Mouse (Mus musculus) adipocyte (in vitro differentiated cells): Measurements from ENCODE around the gene Tnip2.

Experiments used
- DNase-seq: peaks from one replicate; pipeline ENCODE4 v3.0.0-alpha.2; 2016; ENCODE audit warnings: low spot score

Tnip2 gene

GRCm38 (mm10) chr5:34523958-34524485 is 10.2 kb upstream of the Tnip2 start:
- DNase-seq: no peak

DNA sequence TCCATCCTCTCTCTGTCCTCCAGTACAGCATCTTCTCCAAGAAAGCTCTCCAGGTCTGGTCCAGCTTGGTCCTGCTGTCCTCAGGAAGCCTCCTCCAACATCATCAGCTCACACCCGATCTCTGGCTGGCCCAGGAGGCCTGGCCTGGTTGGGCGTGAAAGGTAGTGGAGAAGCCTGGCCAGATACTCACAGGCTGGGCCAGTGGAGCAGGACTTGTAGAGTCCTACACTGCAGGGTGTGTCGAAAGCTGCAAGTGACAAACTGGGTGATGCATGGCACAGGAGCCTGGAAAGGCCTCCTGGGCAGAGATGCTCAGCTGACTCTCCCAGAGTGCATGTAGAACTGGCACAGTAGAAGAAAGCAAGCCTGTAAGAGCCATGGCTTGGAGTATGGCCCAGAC is 7.5 kb upstream of the Tnip2 start:
- DNase-seq: no peak

GRCm38 (mm10) chr5:34520458-34521209 is 6.8 kb upstream of the Tnip2 start:
- DNase-seq: no peak

DNA sequence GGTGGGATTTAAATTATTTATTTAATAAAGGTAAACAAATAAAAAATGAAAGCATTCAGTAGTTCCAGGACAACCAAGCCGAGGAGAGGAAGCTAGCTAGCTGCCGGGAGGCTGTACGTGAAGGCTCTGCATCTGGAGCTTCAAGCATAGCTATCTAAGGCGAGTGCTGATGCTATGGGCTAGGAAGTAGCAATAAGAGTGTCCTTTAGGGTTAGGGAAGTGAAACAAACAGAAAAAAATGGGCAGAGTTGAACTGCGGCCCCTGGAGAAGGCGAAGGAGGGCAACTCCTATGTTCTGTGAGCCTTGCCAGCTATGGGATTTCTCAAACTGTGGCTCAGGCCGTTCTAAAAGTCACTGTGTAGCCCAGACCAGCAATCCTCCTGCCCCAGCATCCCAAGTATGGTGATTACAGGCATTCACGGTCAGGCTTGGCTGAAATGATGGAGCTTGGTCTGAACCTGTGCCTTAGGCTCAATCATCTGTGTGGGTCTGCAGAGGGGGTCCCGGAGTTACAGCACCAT is 5.7 kb upstream of the Tnip2 start:
- DNase-seq: no peak

DNA sequence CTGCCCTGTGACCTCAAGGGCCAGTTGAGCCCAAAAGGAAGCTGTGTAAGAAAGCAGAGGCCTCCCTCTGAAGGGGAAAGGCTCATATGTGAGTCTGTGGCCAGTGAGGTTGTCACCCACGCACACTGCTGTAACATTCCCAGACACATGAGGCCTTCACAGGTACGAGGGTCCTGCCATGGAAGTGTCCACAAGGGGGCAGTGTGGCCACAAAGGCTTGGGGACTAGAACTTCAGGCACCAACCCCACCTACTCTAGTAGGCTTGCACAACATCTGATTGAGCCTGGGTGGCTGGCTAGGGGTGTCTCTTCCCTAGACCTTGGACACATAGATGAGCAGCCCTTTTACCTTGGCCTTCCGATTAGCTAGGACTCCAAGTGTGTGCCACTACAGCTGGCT is 4.1 kb upstream of the Tnip2 start:
- peak; percentile 76 for DNase-seq

DNA sequence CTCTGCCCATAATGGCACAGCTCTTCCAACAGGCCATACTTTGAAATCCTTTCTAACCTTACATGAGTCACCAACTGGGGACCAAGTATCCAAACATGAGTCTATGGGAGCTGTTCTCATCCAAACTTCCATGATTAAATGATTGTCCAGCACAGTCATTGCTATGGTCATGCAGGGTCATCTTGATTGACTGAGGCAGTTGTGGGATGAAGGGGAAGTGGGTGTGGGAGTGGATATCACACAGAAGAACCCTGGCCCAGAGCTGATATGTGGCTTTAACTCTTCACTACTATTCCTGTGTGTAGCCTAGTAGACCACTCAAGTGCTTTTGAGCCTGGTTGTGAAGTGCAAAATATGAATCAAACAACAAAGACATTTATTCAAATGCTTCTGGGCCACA is 1.3 kb upstream of the Tnip2 start:
- no peak for DNase-seq

- DNase-seq: no peak
Observed at GRCm38 (mm10) chr5:34514218-34514566, 401 bp upstream of the Tnip2 start.

DNA sequence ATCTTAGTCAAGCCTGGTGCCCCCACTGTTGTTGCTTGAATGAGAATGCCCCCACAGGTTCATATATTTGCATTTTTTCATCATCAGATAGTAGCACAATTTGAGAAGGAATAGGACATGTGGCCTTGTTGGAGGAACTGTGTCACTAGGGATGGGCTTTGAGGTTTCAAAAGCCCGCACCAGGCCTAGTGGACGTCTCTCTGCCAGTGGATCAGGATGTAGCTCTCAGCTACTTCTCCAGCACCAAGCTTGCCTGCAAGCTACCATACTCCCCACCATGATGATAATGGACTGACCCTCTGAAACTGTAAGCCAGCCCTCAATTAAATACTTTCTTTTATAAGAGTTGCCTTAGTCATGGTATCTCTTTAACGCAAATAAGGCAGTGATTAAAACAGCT is 1.3 kb downstream of the Tnip2 start:
- no peak for DNase-seq

GRCm38 (mm10) chr5:34502821-34503220 is 11.0 kb downstream of the Tnip2 start:
- no peak for DNase-seq

GRCm38 (mm10) chr5:34502411-34502810 is 11.4 kb downstream of the Tnip2 start:
- no peak for DNase-seq

DNA sequence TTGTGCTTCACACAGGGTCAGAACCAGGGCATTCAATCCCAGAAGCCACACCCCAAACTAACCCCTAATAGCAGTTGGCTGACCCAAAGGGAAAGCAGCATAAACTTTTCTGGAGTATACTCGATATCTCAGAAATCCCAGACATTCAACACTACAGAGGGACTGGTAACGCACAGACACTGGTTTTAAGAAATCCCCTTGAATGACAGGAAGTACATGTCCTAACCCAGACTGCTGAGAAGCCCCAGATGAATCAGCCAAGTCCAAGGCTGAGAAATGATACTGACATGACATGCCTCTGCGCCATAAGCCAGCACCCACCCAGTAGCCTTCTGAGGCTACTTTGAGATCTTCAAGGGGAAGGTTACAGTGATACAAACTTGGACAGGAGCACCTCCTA is 12.2 kb downstream of the Tnip2 start:
- DNase-seq: no peak

- no peak for DNase-seq
Observed at GRCm38 (mm10) chr5:34500886-34501285, 12.9 kb downstream of the Tnip2 start.

DNA sequence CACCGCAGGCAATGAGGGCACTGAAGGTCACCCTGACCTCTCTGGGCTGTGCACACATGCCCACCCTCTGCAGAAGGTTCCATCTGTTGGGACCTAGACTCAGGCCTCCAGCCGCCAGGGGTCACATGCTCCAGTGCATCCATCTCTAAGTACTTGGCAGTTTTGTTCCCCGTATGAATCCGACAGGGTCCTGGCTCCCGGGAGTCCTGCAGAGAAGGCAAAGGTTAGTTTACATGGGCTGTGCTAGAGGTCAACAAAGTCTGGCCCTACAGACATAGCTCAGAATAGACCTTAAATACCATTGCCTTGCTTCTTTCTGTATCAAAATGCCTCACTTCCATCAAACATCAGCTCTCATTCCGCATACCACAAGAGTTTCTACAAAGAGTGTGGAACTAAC is 17.0 kb downstream of the Tnip2 start:
- no peak for DNase-seq

DNA sequence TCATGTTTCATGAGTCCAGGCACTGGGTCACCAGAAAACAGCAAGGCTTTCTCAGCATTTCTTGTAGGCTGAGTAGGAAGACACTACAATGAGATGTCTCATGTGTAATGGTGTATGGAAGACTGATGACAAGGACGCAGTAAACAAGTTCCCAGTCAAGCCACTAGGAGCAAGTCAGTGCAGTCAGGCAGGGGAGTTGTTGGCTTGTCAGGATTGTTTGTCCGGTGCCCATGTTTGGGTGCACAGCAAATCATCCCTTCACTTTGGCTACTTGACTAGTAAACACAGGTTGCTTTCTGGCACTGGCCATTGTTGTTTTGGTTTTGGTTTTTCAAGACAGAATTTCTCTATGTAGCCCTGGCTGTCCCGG is 24.4 kb downstream of the Tnip2 start:
- DNase-seq: no peak

- no peak for DNase-seq
Observed at GRCm38 (mm10) chr5:34488741-34489417, 24.9 kb downstream of the Tnip2 start.

DNA sequence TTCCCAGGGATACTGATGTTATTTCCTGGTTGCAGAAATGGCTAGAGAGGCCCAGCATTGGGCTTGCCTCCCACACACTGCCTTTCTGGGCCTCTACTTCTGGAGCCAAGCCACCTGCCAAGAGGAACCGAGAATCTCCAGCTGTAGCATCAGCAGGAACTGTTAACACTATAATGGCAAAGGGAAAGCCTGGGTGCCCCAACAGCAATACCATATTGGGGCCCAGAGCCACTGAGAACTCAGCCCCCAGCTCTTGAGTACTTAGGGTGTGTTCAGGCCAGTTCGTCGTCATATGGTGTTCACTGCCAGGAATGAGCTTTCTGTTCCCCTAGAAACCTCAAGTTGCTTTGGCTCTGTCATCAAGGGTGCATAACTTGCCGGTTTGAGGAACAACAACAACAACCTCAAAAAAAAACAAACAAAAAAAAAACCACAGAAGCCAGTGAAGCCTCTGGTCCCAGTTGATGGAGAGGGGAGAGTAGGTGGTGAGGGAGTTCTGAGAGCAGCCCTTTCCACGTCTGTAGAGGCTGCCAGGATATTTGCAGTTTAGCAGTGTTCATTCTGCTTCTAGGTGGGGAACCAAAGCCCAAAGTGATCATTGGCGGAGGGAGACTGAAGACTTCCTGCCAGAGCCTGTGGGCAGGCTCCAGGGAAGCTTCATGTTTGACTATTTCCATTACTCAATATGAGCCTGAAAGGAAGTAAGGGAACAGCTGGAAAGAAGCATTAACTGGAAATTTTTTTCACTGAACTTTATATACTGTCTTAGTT is 26.3 kb downstream of the Tnip2 start:
- peak; percentile 58 for DNase-seq

DNA sequence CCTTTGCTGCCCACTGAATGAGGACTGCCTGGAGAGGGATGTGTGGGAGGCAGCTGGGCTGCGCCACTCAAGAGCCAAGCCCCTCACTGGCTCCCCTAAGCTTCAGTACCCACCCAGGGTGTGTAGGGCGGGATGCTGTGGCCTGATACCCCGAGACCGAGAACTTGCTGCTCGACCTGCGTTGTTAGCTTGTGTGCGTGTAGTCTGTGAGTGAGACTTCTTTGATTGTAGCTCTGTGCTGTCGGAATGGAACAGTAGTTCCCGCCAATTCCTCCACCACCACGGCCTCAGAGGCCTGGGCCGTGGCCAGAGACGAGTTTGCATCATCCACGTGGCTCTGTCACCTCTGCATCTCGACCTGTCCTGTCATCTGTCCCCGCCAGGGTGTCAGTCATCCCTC is 28.1 kb downstream of the Tnip2 start:
- DNase-seq: no peak

DNA sequence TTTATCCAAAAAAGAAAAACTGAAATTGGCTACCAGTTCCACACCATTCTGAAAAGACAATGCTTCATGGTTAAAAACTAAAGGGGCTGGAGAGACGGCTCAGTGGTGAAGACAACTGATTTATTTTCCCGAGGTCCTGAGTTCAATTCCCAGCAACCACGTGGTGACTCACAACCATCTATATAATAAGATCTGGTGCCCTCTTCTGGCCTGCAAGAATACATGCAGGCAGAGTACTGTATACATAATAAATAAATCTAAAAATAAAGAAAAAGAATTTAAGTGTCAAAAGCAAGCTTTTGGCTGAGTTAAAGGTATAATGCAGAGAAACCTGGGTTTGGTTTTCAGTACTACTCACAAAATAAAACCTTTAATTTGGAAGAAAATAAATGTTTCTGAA is 32.9 kb downstream of the Tnip2 start:
- no peak for DNase-seq

DNA sequence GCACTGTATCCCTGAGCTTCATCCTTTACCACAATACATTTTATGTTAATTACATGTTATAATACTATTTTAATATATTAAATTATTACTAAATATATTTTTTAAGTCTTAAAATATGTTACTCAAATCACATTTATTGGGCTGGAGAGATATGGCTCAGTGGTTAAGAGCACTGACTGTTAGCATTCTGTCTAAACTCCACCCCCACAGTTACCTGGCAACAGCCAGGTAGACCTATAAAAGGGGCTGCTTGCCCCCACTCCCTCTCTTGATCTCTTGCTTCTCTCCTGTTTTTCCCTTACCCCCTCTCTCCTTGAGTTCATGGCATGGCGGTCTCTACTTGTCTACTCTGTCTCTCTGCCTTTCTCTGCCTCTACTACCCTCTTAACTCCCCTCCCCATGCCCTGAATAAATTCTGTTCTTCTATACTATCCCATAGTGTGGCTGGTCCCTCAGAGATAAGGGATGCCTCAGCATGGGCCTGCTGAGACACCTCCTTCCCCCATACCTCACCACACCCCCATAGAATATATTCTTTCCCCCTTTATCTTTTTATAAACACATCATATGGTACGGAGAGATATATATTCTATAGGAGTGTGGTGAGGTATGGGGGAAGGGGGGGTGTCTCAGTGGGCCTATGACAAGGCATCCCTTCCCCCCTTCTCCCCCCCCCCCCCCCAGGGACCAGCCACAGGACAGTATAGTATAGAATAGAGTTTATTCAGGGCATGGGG is 45.6 kb downstream of the Tnip2 start:
- no peak for DNase-seq

- no peak for DNase-seq
Observed at GRCm38 (mm10) chr5:34466648-34467047, 47.1 kb downstream of the Tnip2 start.

DNA sequence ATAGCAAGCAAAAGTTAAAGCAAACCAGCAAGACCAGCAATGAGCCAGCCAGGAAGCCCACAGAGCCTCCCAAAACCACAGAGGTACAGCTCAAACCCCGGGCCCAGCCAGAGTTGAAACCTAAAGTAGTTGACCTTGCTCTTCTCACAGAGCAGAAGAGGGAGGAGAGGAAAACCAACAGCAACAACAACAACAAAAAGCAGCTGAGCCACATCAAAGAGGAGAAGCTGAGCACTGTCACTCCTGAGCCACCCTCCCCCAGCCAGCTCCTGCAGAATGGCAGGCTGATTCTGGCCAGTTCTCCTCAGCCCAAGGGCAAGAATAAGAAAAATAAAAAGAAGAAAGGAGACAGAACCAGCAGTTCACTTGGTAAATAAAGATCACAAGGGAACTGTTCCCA is 47.7 kb downstream of the Tnip2 start:
- DNase-seq: no peak

- DNase-seq: no peak
Observed at GRCm38 (mm10) chr5:34461841-34462240, 52.0 kb downstream of the Tnip2 start.
